Mouse (Mus musculus) lung, adult 10 weeks (tissue): ENCODE measurements around the gene 2610528J11Rik. TPM values are rescaled to one million over a fixed set of nuclear protein-coding genes. Genes with fewer than 3 reads are reported as not detected.

Experiments
- polyA plus RNA-seq: library from polyadenylated mRNA; stranded (reverse); fragments of 350-450 nt; fragmentation: Illumina TruSeq; extraction: RNeasy Lipid Tissue Mini Kit (QIAGEN cat#74804); gene quantifications from one replicate; pipeline ENCODE4 v1.2.3, GENCODE M21; 2014; ENCODE audit warnings: low read depth, low replicate concordance; ENCODE audit not compliant: insufficient read depth

2610528J11Rik gene
- polyA plus RNA-seq = 12.1 TPM

DNA sequence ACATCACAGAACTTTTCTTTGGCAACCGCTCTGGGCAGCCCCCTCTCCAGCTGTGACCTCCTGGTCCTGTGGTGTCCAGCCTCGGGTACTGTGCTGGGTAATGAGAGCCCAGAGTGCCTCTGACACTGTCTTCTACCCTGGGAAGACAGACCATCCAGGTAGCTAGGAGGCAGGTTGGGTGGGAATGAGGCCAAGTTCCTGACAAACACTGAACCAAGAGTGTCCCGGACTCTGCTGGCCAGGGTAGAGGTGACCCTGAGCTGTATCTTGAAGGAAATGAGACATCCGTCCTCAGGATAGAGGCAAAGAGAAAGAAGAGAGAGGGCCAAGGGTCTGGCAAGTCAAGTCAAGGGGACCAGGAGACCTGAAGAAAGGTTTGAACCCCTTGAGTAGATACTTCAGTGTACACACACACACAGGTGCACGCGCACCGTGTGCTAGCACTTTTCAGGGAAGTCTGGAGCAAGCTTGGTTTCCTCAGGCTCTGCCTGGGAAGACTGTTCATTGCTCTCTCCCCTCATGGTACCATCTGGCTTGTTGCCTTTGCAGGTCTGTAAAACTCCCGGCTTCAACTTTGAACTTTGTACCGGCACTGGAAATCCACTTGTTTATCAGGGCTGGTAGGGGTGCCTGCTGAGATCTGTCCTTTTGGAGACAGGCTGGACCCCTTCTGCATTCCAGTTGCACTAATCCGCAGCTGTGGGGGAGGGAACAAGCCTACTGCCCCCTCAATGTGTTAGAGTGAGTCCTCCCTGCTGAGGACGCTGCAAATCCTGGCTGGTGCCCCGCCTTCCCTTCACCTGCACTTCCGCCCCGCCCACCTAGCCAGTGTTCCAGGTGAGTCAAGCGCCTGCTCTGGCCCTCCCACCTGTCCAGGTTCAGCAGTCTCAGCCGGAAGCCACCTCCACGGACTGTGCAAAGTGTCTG is at the start of gene 2610528J11Rik:
Gene 2610528J11Rik (plus strand): TSS at position 592 of the 927 bp plus-strand sequence.

DNA sequence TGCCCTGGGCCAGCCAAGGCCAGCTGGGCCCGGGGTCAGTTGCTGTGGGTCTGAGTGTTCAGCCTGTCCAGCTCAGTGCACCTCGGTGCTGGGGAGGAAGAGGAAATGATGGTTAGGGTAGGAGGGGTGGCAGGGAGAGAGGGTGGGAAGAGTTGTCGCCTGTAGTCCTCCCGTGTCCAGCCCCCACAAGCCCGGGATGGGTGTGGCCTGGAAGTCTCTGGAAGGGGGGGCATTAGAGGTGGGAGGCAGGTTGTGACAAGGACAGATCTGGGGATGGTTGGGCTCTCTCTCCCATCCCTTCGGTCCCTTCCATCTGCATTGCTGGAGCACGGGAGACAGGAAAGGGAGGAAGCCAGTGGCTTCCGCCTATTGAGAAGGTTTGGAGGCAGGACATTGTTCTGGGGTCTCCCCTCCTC is 37.1 kb upstream of the 2610528J11Rik start, which contains the start of gene Tie1:
Gene Tie1 (minus strand): TSS at position 345 of the 416 bp plus-strand sequence.

DNA sequence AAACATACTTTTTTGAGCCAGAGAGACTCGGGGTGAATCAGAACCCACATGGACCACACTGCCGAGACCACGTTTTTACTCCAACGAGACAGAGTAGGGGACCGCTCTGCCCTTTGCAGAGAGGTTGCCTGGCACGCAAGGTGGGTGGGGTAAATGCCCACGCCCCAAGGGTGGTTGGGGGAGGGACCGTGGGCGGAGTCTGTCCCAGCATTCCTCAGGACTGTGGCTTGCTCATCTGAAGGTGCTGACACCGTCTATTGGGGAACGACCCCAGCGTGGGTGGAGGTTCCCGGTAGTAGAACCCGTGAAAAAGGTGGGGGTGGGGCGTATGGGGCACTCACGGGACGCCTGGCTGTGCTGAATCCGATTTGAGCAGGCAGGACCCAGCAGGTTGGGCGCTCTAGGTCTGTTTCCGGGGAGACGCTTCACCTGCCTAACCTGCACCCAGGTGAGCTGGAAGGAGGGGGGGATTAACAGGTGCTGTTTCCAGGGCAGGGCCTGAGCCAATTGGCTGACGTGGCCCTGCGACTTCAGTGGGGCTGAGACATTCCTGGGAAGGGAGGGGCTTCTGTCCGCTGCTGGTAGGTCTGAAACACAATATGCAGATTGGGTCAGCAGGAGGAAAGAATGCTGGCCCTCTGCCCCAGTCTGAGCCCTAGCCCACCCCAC is 16.9 kb downstream of the 2610528J11Rik start, which contains the start of gene Tmem125:
Gene Tmem125 (minus strand): TSS at position 453 of the 669 bp plus-strand sequence.

Other genes with a start within 250 kb of the 2610528J11Rik start
- gene Ptprf, start 235.6 kb upstream of the 2610528J11Rik start, polyA plus RNA-seq = 32.3 TPM
- 11.1 TPM for gene Szt2, start 117.7 kb upstream of the 2610528J11Rik start, polyA plus RNA-seq
- 49.6 TPM for gene Med8, start 117.7 kb upstream of the 2610528J11Rik start, polyA plus RNA-seq
- 323 TPM for gene Elovl1, start 98.9 kb upstream of the 2610528J11Rik start, polyA plus RNA-seq
- gene Cdc20, start 89.6 kb upstream of the 2610528J11Rik start, polyA plus RNA-seq = 2.9 TPM
- 0.10 TPM for gene Mpl, start 69.5 kb upstream of the 2610528J11Rik start, polyA plus RNA-seq
- gene Tie1, start 36.9 kb upstream of the 2610528J11Rik start, polyA plus RNA-seq = 69.8 TPM
- 11.6 TPM for gene Tmem125, start 17.0 kb downstream of the 2610528J11Rik start, polyA plus RNA-seq
- 2.5 TPM for gene Cfap57, start 93.8 kb downstream of the 2610528J11Rik start, polyA plus RNA-seq
- 50.0 TPM for gene Ebna1bp2, start 93.8 kb downstream of the 2610528J11Rik start, polyA plus RNA-seq
- not detected for gene Olfr62, start 132.0 kb downstream of the 2610528J11Rik start, polyA plus RNA-seq
- 0.24 TPM for gene Olfr1342, start 165.8 kb downstream of the 2610528J11Rik start, polyA plus RNA-seq
- gene Olfr1341, start 176.5 kb downstream of the 2610528J11Rik start, polyA plus RNA-seq = not detected
- gene Olfr1340, start 193.1 kb downstream of the 2610528J11Rik start, polyA plus RNA-seq = not detected
- gene Olfr1339, start 205.2 kb downstream of the 2610528J11Rik start, polyA plus RNA-seq = not detected
- gene Olfr1338, start 231.7 kb downstream of the 2610528J11Rik start, polyA plus RNA-seq = not detected